ENCODE assay signal across 29 mouse cellular contexts in genomic region chr5:21288658-21289435, GRCm38 (mm10).
DNase-seq lines count a peak whose midpoint lies in the region; ATAC-seq and TF ChIP-seq lines count a peak whose summit lies in the region.
"Had no signal": no experiment of that assay in that cellular context is flagged by ENCODE, and none has a peak within 500 bp of the region (broad histone marks: within the 10 kb centered on the region; RNA-seq: fewer than 3 reads in every experiment).

No protein-coding gene starts in this region.

- 47% methylated on average over 7 of the region's 7 CpGs for WGBS in heart, embryonic 14.5 days
- 53% methylated on average over 7 of the region's 7 CpGs for WGBS in liver, postnatal 0 days (ENCODE audit: insufficient replicate concordance)
- 48% methylated on average over 7 of the region's 7 CpGs for WGBS in liver, embryonic 12.5 days (ENCODE audit: insufficient replicate concordance)
- 39% methylated on average over 7 of the region's 7 CpGs for WGBS in lung, postnatal 0 days
- WGBS in kidney, embryonic 14.5 days = 73% methylated on average over 7 of the region's 7 CpGs
- 84% methylated on average over 7 of the region's 7 CpGs for WGBS in forebrain, embryonic 14.5 days

- H3K27ac ChIP-seq in heart, embryonic 14.5 days (replicated peaks in 1 of 2; ENCODE audit: control insufficient read depth in 1 of 2, insufficient read depth in 1 of 2, low read depth in 2 of 2, low read length in 2 of 2) = peak overlapping the region in 1 of 2 experiments; percentile 16; a peak in 1 of 4 replicates
- no peak overlapping the region for H3K27ac ChIP-seq in liver, postnatal 0 days (ENCODE audit: low read depth)
- no peak overlapping the region for H3K27ac ChIP-seq in liver, embryonic 12.5 days
- no peak overlapping the region for H3K27ac ChIP-seq in MEL (ENCODE audit: control insufficient read depth, low read depth, low read length)
- no peak overlapping the region for H3K27ac ChIP-seq in lung, postnatal 0 days (ENCODE audit: low read length)
- H3K27ac ChIP-seq in kidney, embryonic 14.5 days (ENCODE audit: low read depth, low read length) = no peak overlapping the region
- H3K27ac ChIP-seq in forebrain, embryonic 14.5 days (ENCODE audit: low read depth, low read length) = no peak overlapping the region
- H3K27ac ChIP-seq: embryonic facial prominence, embryonic 12.5 days; forebrain, embryonic 12.5 days; hindbrain, embryonic 10.5 days; intestine, embryonic 15.5 days; layer of hippocampus, adult 2 months; liver, embryonic 14.5 days; midbrain, embryonic 12.5 days; neural tube, embryonic 15.5 days had no signal

- no peaks in the 10 kb centered on the region for H3K36me3 ChIP-seq in heart, embryonic 14.5 days (ENCODE audit: control insufficient read depth, insufficient read depth, low read length)
- no peaks in the 10 kb centered on the region for H3K36me3 ChIP-seq in liver, postnatal 0 days (replicated peaks; ENCODE audit: insufficient read depth, low read length)
- H3K36me3 ChIP-seq in liver, embryonic 12.5 days = no peaks in the 10 kb centered on the region
- no peaks in the 10 kb centered on the region for H3K36me3 ChIP-seq in MEL (ENCODE audit: control insufficient read depth in 1 of 2, insufficient read depth in 2 of 2, low read length in 2 of 2)
- H3K36me3 ChIP-seq in lung, postnatal 0 days (ENCODE audit: insufficient read depth, low read length) = peaks cover 3% of the 10 kb centered on the region
- H3K36me3 ChIP-seq in kidney, embryonic 14.5 days (ENCODE audit: control insufficient read depth, insufficient read depth, low read length) = no peaks in the 10 kb centered on the region
- no peaks in the 10 kb centered on the region for H3K36me3 ChIP-seq in forebrain, embryonic 14.5 days (ENCODE audit: control insufficient read depth, insufficient read depth, low read length)
- H3K36me3 ChIP-seq: embryonic facial prominence, embryonic 12.5 days; forebrain, embryonic 12.5 days; G1E; hindbrain, embryonic 10.5 days; intestine, embryonic 15.5 days; midbrain, embryonic 12.5 days; neural tube, embryonic 15.5 days had no signal

- TF ChIP-seq CTCF in liver, postnatal 0 days (IDR thresholded peaks at IDR 0.05; ENCODE audit: low read depth) = no peak
- TF ChIP-seq CTCF in MEL (IDR thresholded peaks at IDR 0.05 in 2 of 3, conservative IDR thresholded peaks at IDR 0.05 in 1 of 3; ENCODE audit: control insufficient read depth in 1 of 3, insufficient read depth in 1 of 3, low read depth in 2 of 3, low read length in 3 of 3, poor library complexity in 1 of 3, severe bottlenecking in 1 of 3) = no peak
- no peak for TF ChIP-seq CTCF in lung, postnatal 0 days (IDR thresholded peaks at IDR 0.05)

- TF ChIP-seq EP300 in liver, postnatal 0 days (IDR thresholded peaks at IDR 0.05; ENCODE audit: low read depth) = no peak
- peak in 1 of 2 experiments; percentile 32; a peak in 1 of 4 replicates for TF ChIP-seq EP300 in MEL (IDR thresholded peaks at IDR 0.05; ENCODE audit: low read depth in 1 of 2, low read length in 2 of 2)
- TF ChIP-seq EP300 in lung, postnatal 0 days (IDR thresholded peaks at IDR 0.05) = peak; percentile 63

- DNase-seq in heart, postnatal 14 days = no peak
- no peak for DNase-seq in liver, postnatal 0 days
- DNase-seq in MEL (ENCODE audit: low read depth, low spot score) = peak; percentile 25
- no peak for DNase-seq in lung, postnatal 0 days (ENCODE audit: low spot score)
- DNase-seq in forebrain, embryonic 14.5 days (ENCODE audit: low spot score) = no peak
- DNase-seq: adrenal gland, postnatal 14 days; B cell, adult 2 months; cerebellum, adult 2 months; cerebellum, postnatal 25 days; gastrocnemius, postnatal 10 days; kidney, adult 9 months; kidney, postnatal 25 days; right cerebral cortex, adult 18-20 months; right cerebral cortex, postnatal 4 days; thymus, postnatal 14 days had no signal

- no peaks in the 10 kb centered on the region for H3K27me3 ChIP-seq in heart, embryonic 14.5 days (ENCODE audit: control insufficient read depth, insufficient read depth, low read length)
- H3K27me3 ChIP-seq in liver, postnatal 0 days (ENCODE audit: insufficient read depth, low read length) = no peaks in the 10 kb centered on the region
- H3K27me3 ChIP-seq in liver, embryonic 12.5 days (replicated peaks) = no peaks in the 10 kb centered on the region
- H3K27me3 ChIP-seq in MEL (ENCODE audit: control insufficient read depth in 1 of 2, insufficient read depth in 2 of 2, low read length in 2 of 2) = no peaks in the 10 kb centered on the region; a peak in 1 of 4 replicates
- no peaks in the 10 kb centered on the region for H3K27me3 ChIP-seq in lung, postnatal 0 days (replicated peaks; ENCODE audit: insufficient read depth, low read length)
- no peaks in the 10 kb centered on the region for H3K27me3 ChIP-seq in kidney, embryonic 14.5 days (ENCODE audit: control insufficient read depth, insufficient read depth, low read length)
- no peaks in the 10 kb centered on the region for H3K27me3 ChIP-seq in forebrain, embryonic 14.5 days (replicated peaks; ENCODE audit: control insufficient read depth, insufficient read depth, low read length)
- H3K27me3 ChIP-seq: CH12.LX; embryonic facial prominence, embryonic 12.5 days; forebrain, embryonic 12.5 days; intestine, embryonic 15.5 days; midbrain, embryonic 12.5 days; neural tube, embryonic 15.5 days had no signal

- peaks cover 4 to 8% of the 10 kb centered on the region in 2 experiments; a peak in 2 of 4 replicates for H3K4me1 ChIP-seq in heart, embryonic 14.5 days (ENCODE audit: control insufficient read depth in 2 of 2, insufficient read depth in 2 of 2, low read length in 2 of 2)
- H3K4me1 ChIP-seq in liver, postnatal 0 days (ENCODE audit: insufficient read depth) = no peaks in the 10 kb centered on the region
- H3K4me1 ChIP-seq in liver, embryonic 12.5 days = 0 out of 2 replicates have a peak, but pooled peaks cover 11% of the 10 kb centered on the region
- H3K4me1 ChIP-seq in MEL (ENCODE audit: control insufficient read depth in 1 of 2, insufficient read depth in 2 of 2, low read length in 2 of 2) = peaks cover 0 to 3% of the 10 kb centered on the region in 2 experiments; a peak in 1 of 4 replicates
- no peaks in the 10 kb centered on the region for H3K4me1 ChIP-seq in lung, postnatal 0 days (ENCODE audit: insufficient read depth, low read depth, low read length)
- no peaks in the 10 kb centered on the region for H3K4me1 ChIP-seq in kidney, embryonic 14.5 days (ENCODE audit: control insufficient read depth, insufficient read depth, low read length)
- no peaks in the 10 kb centered on the region for H3K4me1 ChIP-seq in forebrain, embryonic 14.5 days (ENCODE audit: control insufficient read depth, insufficient read depth, low read length)
- H3K4me1 ChIP-seq: embryonic facial prominence, embryonic 12.5 days; forebrain, embryonic 12.5 days; hindbrain, embryonic 10.5 days; intestine, embryonic 15.5 days; midbrain, embryonic 12.5 days; neural tube, embryonic 15.5 days had no signal

- no peak overlapping the region for H3K9ac ChIP-seq in heart, embryonic 14.5 days (ENCODE audit: low read length)
- H3K9ac ChIP-seq in liver, postnatal 0 days (replicated peaks) = no peak overlapping the region
- H3K9ac ChIP-seq in liver, embryonic 12.5 days = no peak overlapping the region
- no peak overlapping the region for H3K9ac ChIP-seq in MEL (ENCODE audit: control insufficient read depth, low read depth, low read length, poor library complexity, severe bottlenecking)
- no peak overlapping the region for H3K9ac ChIP-seq in lung, postnatal 0 days (replicated peaks; ENCODE audit: low read depth)
- H3K9ac ChIP-seq in kidney, embryonic 14.5 days (ENCODE audit: low read depth, low read length) = no peak overlapping the region
- H3K9ac ChIP-seq in forebrain, embryonic 14.5 days (ENCODE audit: low read length) = no peak overlapping the region
- H3K9ac ChIP-seq: embryonic facial prominence, embryonic 12.5 days; forebrain, embryonic 12.5 days; intestine, embryonic 15.5 days; liver, embryonic 14.5 days; midbrain, embryonic 12.5 days; neural tube, embryonic 15.5 days had no signal

- no peaks in the 10 kb centered on the region for H3K79me2 ChIP-seq in MEL (ENCODE audit: control insufficient read depth, insufficient read depth, low read length, poor library complexity)

- no peak overlapping the region for H3K4me2 ChIP-seq in heart, embryonic 14.5 days (ENCODE audit: low read length)
- no peak overlapping the region for H3K4me2 ChIP-seq in liver, postnatal 0 days (ENCODE audit: low read depth, low read length)
- no peak overlapping the region for H3K4me2 ChIP-seq in liver, embryonic 12.5 days
- no peak overlapping the region for H3K4me2 ChIP-seq in lung, postnatal 0 days (replicated peaks; ENCODE audit: low read depth, low read length)
- no peak overlapping the region for H3K4me2 ChIP-seq in kidney, embryonic 14.5 days (replicated peaks; ENCODE audit: low read depth, low read length)
- H3K4me2 ChIP-seq in forebrain, embryonic 14.5 days (ENCODE audit: low read length) = no peak overlapping the region
- H3K4me2 ChIP-seq: embryonic facial prominence, embryonic 12.5 days; forebrain, embryonic 12.5 days; intestine, embryonic 15.5 days; midbrain, embryonic 12.5 days; neural tube, embryonic 15.5 days had no signal

- H3K9me3 ChIP-seq in heart, embryonic 14.5 days (ENCODE audit: control insufficient read depth, low read length) = no peaks in the 10 kb centered on the region
- no peaks in the 10 kb centered on the region for H3K9me3 ChIP-seq in liver, postnatal 0 days (ENCODE audit: low read length)
- H3K9me3 ChIP-seq in liver, embryonic 12.5 days (replicated peaks) = no peaks in the 10 kb centered on the region
- no peaks in the 10 kb centered on the region for H3K9me3 ChIP-seq in MEL (replicated peaks; ENCODE audit: insufficient read depth, low read length)
- H3K9me3 ChIP-seq in lung, postnatal 0 days (ENCODE audit: low read length) = no peaks in the 10 kb centered on the region
- H3K9me3 ChIP-seq in kidney, embryonic 14.5 days (ENCODE audit: control insufficient read depth, low read length) = no peaks in the 10 kb centered on the region
- no peaks in the 10 kb centered on the region for H3K9me3 ChIP-seq in forebrain, embryonic 14.5 days (replicated peaks; ENCODE audit: control insufficient read depth, low read length)
- H3K9me3 ChIP-seq: embryonic facial prominence, embryonic 12.5 days; forebrain, embryonic 12.5 days; G1E; hindbrain, embryonic 10.5 days; intestine, embryonic 15.5 days; midbrain, embryonic 12.5 days; neural tube, embryonic 15.5 days had no signal

- intact Hi-C loops in heart, postnatal 14 days (cut with DNase I) = no loop called here

- TF ChIP-seq RAD21 in MEL (IDR thresholded peaks at IDR 0.05; ENCODE audit: low read depth, low read length) = no peak

- TF ChIP-seq POLR2A in MEL (IDR thresholded peaks at IDR 0.05; ENCODE audit: control insufficient read depth in 1 of 2, insufficient read depth in 1 of 2, low read depth in 1 of 2, low read length in 2 of 2, poor library complexity in 1 of 2) = no peak

- ATAC-seq in heart, embryonic 14.5 days (ENCODE audit: insufficient number of reproducible peaks, insufficient read depth, low FRiP score, low read depth) = peak; percentile 69
- 0 out of 2 replicates have a peak, but pooled peaks have one; percentile 19 for ATAC-seq in liver, postnatal 0 days
- ATAC-seq in liver, embryonic 12.5 days = no peak
- ATAC-seq in lung, postnatal 0 days = peak; percentile 68
- ATAC-seq in kidney, embryonic 14.5 days (ENCODE audit: low FRiP score, low TSS enrichment) = no peak
- ATAC-seq in forebrain, embryonic 14.5 days = no peak
- ATAC-seq: hindbrain, embryonic 16.5 days; intestine, embryonic 15.5 days had no signal

- H3K4me3 ChIP-seq in heart, embryonic 14.5 days (ENCODE audit: control insufficient read depth in 1 of 2, insufficient read depth in 1 of 2, low read depth in 1 of 2, low read length in 2 of 2) = no peak overlapping the region
- H3K4me3 ChIP-seq in liver, postnatal 0 days (ENCODE audit: low read depth, low read length) = no peak overlapping the region
- no peak overlapping the region for H3K4me3 ChIP-seq in liver, embryonic 12.5 days
- H3K4me3 ChIP-seq in MEL (ENCODE audit: control insufficient read depth in 1 of 2, insufficient read depth in 1 of 2, low read depth in 2 of 2, low read length in 2 of 2) = no peak overlapping the region
- H3K4me3 ChIP-seq in lung, postnatal 0 days (ENCODE audit: low read depth, low read length) = no peak overlapping the region
- no peak overlapping the region for H3K4me3 ChIP-seq in kidney, embryonic 14.5 days (ENCODE audit: low read length)
- no peak overlapping the region for H3K4me3 ChIP-seq in forebrain, embryonic 14.5 days (ENCODE audit: low read depth, low read length)
- H3K4me3 ChIP-seq: embryonic facial prominence, embryonic 12.5 days; forebrain, embryonic 12.5 days; hindbrain, embryonic 10.5 days; intestine, embryonic 15.5 days; layer of hippocampus, adult 2 months; midbrain, embryonic 12.5 days; neural tube, embryonic 15.5 days had no signal

Comparison
In these comparisons a context has a peak if more than half of its experiments do, and no peak if none do; other contexts are left out.
1. ATAC-seq: peak in heart, embryonic 14.5 days (single experiment), liver, postnatal 0 days (single experiment) and lung, postnatal 0 days (single experiment); none in liver, embryonic 12.5 days (single experiment), kidney, embryonic 14.5 days (single experiment) and forebrain, embryonic 14.5 days (single experiment).